Mouse (Mus musculus) E14TG2a.4 (cell line): ENCODE measurements around the gene Dbr1.

Experiments
- CTCF ChIP-seq: conservative IDR thresholded peaks from 2 replicates; pipeline ENCODE4 v1.5.1; 2014; ENCODE audit warnings: low read length
- NANOG ChIP-seq: IDR thresholded peaks from 2 replicates; pipeline ENCODE4 v1.6.1; 2014; ENCODE audit warnings: borderline replicate concordance, low read length, mixed read lengths
- POU5F1 ChIP-seq: IDR thresholded peaks from 2 replicates; pipeline ENCODE4 v1.6.1; 2014; ENCODE audit warnings: low read length, borderline replicate concordance

- peak; percentile 57 for TF ChIP-seq CTCF
- TF ChIP-seq POU5F1, result no peak
- no peak for TF ChIP-seq NANOG
Measured at GRCm38 (mm10) chr9:99580655-99581054, 5.1 kb downstream of the Dbr1 start.
